Mouse (Mus musculus): ENCODE data around the gene Mthfd1. TPM values are rescaled to one million over a fixed set of nuclear protein-coding genes. Genes with fewer than 3 reads are reported as not detected.

Mthfd1 gene
- total RNA-seq, 2 experiments from 2014 or later = 35.8 to 36.6 TPM

GRCm38 (mm10) chr12:76326437-76327220 is 71.5 kb downstream of the Mthfd1 start:
- intact Hi-C loops (cut with DNase I) = no loop called here
- DNase-seq (ENCODE audit: low spot score in 2 of 2) = peak; percentile 61 to 72

- intact Hi-C loops (cut with DNase I) = no loop called here
- DNase-seq (ENCODE audit: low spot score in 2 of 2) = no peak
Observed at GRCm38 (mm10) chr12:76328567-76329354, 73.7 kb downstream of the Mthfd1 start.

- DNase-seq (ENCODE audit: low spot score in 2 of 2) = no peak
- intact Hi-C loops (cut with DNase I) = loop anchor here (5.0 to 10.0 kb wide), 3 partner anchors 41 to 549 kb away; no protein-coding TSS in a partner anchor
Observed at GRCm38 (mm10) chr12:76333688-76334087, 78.6 kb downstream of the Mthfd1 start.

- intact Hi-C loops (cut with DNase I) = loop anchor here (5.0 to 10.0 kb wide), 2 partner anchors 138 to 551 kb away; no protein-coding TSS in a partner anchor
- DNase-seq (ENCODE audit: low spot score in 2 of 2) = no peak
Observed at GRCm38 (mm10) chr12:76335641-76336040, 80.5 kb downstream of the Mthfd1 start.

- intact Hi-C loops (cut with DNase I) = loop anchor here (5.0 to 10.0 kb wide), 2 partner anchors 139 to 552 kb away; no protein-coding TSS in a partner anchor
- no peak for DNase-seq (ENCODE audit: low spot score in 2 of 2)
Observed at GRCm38 (mm10) chr12:76336111-76336965, 81.2 kb downstream of the Mthfd1 start.

- DNase-seq (ENCODE audit: low spot score in 2 of 2) = peak; percentile 72 to 79
- intact Hi-C loops (cut with DNase I) = loop anchor here (2.0 kb wide), 1 partner anchor 74 kb away; no protein-coding TSS in a partner anchor
Observed at GRCm38 (mm10) chr12:76341080-76341479, 86.0 kb downstream of the Mthfd1 start.

GRCm38 (mm10) chr12:76345759-76346455 is 90.8 kb downstream of the Mthfd1 start:
- no peak for DNase-seq (ENCODE audit: low spot score in 2 of 2)
- intact Hi-C loops (cut with DNase I) = no loop called here

- intact Hi-C loops (cut with DNase I) = no loop called here
- DNase-seq (ENCODE audit: low spot score in 2 of 2) = no peak
Observed at GRCm38 (mm10) chr12:76349680-76350220, 94.7 kb downstream of the Mthfd1 start.

- intact Hi-C loops (cut with DNase I) = no loop called here
- DNase-seq (ENCODE audit: low spot score in 2 of 2) = no peak
Observed at GRCm38 (mm10) chr12:76360868-76361267, 105.8 kb downstream of the Mthfd1 start.

- intact Hi-C loops (cut with DNase I) = no loop called here
Observed at GRCm38 (mm10) chr12:76361405-76362302, 106.6 kb downstream of the Mthfd1 start.

GRCm38 (mm10) chr12:76362303-76362676 is 107.2 kb downstream of the Mthfd1 start:
- intact Hi-C loops (cut with DNase I) = no loop called here
- DNase-seq (ENCODE audit: low spot score in 2 of 2) = no peak

More at GRCm38 (mm10) chr12:76361405-76362302, 106.6 kb downstream of the Mthfd1 start:
- DNase-seq (ENCODE audit: low spot score in 2 of 2) = no peak

- DNase-seq (ENCODE audit: low spot score in 2 of 2) = no peak
- intact Hi-C loops (cut with DNase I) = loop anchor here (5.0 kb wide), 1 partner anchor 106 kb away; no protein-coding TSS in a partner anchor
Observed at GRCm38 (mm10) chr12:76366276-76366675, 111.2 kb downstream of the Mthfd1 start.

GRCm38 (mm10) chr12:76367096-76367995 is 112.2 kb downstream of the Mthfd1 start:
- intact Hi-C loops (cut with DNase I) = loop anchor here (5.0 kb wide), 1 partner anchor 105 kb away; no protein-coding TSS in a partner anchor

GRCm38 (mm10) chr12:76368201-76368789 is 113.2 kb downstream of the Mthfd1 start:
- intact Hi-C loops (cut with DNase I) = loop anchor here (5.0 kb wide), 1 partner anchor 104 kb away; no protein-coding TSS in a partner anchor
- DNase-seq (ENCODE audit: low spot score in 2 of 2) = no peak

More at GRCm38 (mm10) chr12:76367096-76367995, 112.2 kb downstream of the Mthfd1 start:
- DNase-seq (ENCODE audit: low spot score in 2 of 2) = peak in 1 of 2 experiments; percentile 44

- peak; percentile 50 to 51 for DNase-seq (ENCODE audit: low spot score in 2 of 2)
- intact Hi-C loops (cut with DNase I) = loop anchor here (5.0 kb wide), 1 partner anchor 104 kb away; no protein-coding TSS in a partner anchor
Observed at GRCm38 (mm10) chr12:76368790-76369205, 113.7 kb downstream of the Mthfd1 start.

Data from left cerebral cortex, postnatal 14 days (tissue).